Mouse (Mus musculus): Measurements from ENCODE around the gene Ttc4. TPM values are rescaled to one million over a fixed set of nuclear protein-coding genes. Genes with fewer than 3 reads are reported as not detected.

Gene Ttc4
- polyA plus RNA-seq, 1 experiment from 2014 or later = 71.2 TPM

DNA sequence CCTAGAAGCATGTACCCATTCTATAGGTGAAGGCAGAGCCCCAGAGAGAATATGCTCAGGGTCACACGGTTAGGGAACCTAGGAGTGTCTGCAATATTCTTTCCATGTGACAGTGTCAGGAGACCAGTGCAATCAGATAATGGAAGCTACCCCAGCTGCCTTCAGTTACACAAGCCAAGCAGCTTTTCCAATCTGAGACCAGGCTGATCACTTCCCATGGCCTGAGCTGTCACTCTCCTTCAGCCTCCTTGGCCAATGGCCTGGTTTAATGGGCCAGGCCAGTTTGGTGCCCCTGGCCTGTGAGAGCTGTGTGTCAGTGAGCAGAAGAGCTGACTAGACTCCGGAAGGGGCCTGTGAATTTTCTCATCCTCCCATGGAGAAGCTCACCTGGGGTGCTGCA lies 13.5 kb downstream of the Ttc4 start:
- no peaks in the 10 kb centered on the region for H3K27me3 ChIP-seq (replicated peaks; ENCODE audit: control insufficient read depth, insufficient read depth, low read length)
- 98% methylated on average over 2 of the region's 2 CpGs for WGBS
- peaks cover 98% of the 10 kb centered on the region for H3K36me3 ChIP-seq (ENCODE audit: control insufficient read depth, insufficient read depth, low read length)

DNA sequence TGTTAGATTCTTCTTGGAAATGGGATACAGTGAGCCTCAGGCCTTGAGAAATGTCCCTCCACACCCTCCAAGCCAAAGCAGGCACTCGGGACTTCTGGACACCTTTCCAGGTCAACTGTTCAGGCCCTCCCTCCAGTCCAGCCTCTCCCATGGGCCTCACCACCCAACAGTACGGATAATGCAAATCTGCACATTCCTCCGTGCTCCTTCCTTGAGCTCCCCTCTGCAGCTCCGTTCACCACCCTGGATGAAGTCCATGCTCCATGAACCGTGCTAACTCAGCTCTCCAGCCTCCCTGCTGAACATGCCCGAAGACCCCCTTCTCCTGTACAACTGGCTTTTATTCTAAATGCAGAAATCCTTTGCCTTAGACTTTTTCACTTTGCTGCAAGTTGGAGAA lies 14.0 kb downstream of the Ttc4 start:
- no peak for ATAC-seq (ENCODE audit: low read depth)
- no peak for DNase-seq (ENCODE audit: low spot score)
- no peak overlapping the region for H3K4me3 ChIP-seq (ENCODE audit: low read depth, low read length)
- H3K4me1 ChIP-seq (ENCODE audit: control insufficient read depth, insufficient read depth, low read length) = no peaks in the 10 kb centered on the region
- H3K9ac ChIP-seq (ENCODE audit: low read depth, low read length) = no peak overlapping the region
- H3K27ac ChIP-seq (replicated peaks; ENCODE audit: low read depth, low read length) = no peak overlapping the region
- no peaks in the 10 kb centered on the region for H3K9me3 ChIP-seq (ENCODE audit: control insufficient read depth, low read length)
- peaks cover 98% of the 10 kb centered on the region for H3K36me3 ChIP-seq (ENCODE audit: control insufficient read depth, insufficient read depth, low read length)
- H3K27me3 ChIP-seq (replicated peaks; ENCODE audit: control insufficient read depth, insufficient read depth, low read length) = no peaks in the 10 kb centered on the region
- H3K4me2 ChIP-seq (ENCODE audit: low read depth, low read length) = no peak overlapping the region
- WGBS = 92% methylated on average over 6 of the region's 6 CpGs

More for the DNA sequence above, 13.5 kb downstream of the Ttc4 start:
- no peak overlapping the region for H3K4me2 ChIP-seq (ENCODE audit: low read depth, low read length)
- no peak for DNase-seq (ENCODE audit: low spot score)
- H3K9me3 ChIP-seq (ENCODE audit: control insufficient read depth, low read length) = no peaks in the 10 kb centered on the region
- ATAC-seq (ENCODE audit: low read depth) = no peak
- H3K27ac ChIP-seq (replicated peaks; ENCODE audit: low read depth, low read length) = no peak overlapping the region
- no peak overlapping the region for H3K4me3 ChIP-seq (ENCODE audit: low read depth, low read length)
- no peaks in the 10 kb centered on the region for H3K4me1 ChIP-seq (ENCODE audit: control insufficient read depth, insufficient read depth, low read length)
- H3K9ac ChIP-seq (ENCODE audit: low read depth, low read length) = no peak overlapping the region

DNA sequence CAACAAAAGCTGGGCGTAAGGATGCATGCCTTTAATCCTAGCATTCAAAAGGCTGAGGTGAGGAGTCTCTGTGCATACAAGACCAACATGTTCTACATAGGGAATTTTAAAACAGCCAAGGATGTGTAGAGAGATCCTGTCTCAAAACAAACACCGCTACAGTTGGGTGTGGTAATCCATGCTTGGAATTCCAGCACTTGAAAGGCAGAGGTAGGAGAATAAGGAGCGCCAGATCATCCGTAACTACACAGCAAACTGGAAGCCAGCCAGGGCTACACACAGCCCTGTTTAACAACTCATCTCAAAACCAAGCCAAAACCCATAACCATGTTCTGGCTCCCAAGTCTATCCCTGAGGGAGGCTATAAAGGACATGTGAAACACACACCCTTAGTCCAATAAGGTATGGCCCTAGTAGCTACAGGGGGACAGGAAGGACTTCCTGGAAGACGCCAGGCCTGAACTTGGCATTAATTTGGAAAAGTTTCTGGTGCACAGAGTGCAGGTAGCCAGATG lies 14.7 kb downstream of the Ttc4 start:
- Histone ChIP-seq H3K9me3 (ENCODE audit: control insufficient read depth, low read length) (no peaks in the 10 kb centered on the region), H3K27me3 (replicated peaks; ENCODE audit: control insufficient read depth, insufficient read depth, low read length) (no peaks in the 10 kb centered on the region), H3K4me2 (ENCODE audit: low read depth, low read length) (no peak overlapping the region), H3K4me1 (ENCODE audit: control insufficient read depth, insufficient read depth, low read length) (no peaks in the 10 kb centered on the region), H3K9ac (ENCODE audit: low read depth, low read length) (no peak overlapping the region), H3K36me3 (ENCODE audit: control insufficient read depth, insufficient read depth, low read length) (peaks cover 95% of the 10 kb centered on the region), H3K4me3 (ENCODE audit: low read depth, low read length) (no peak overlapping the region), H3K27ac (replicated peaks; ENCODE audit: low read depth, low read length) (no peak overlapping the region)
- WGBS = 92% methylated on average over 5 of the region's 5 CpGs
- DNase-seq (ENCODE audit: low spot score) (no peak), ATAC-seq (ENCODE audit: low read depth) (no peak)

DNA sequence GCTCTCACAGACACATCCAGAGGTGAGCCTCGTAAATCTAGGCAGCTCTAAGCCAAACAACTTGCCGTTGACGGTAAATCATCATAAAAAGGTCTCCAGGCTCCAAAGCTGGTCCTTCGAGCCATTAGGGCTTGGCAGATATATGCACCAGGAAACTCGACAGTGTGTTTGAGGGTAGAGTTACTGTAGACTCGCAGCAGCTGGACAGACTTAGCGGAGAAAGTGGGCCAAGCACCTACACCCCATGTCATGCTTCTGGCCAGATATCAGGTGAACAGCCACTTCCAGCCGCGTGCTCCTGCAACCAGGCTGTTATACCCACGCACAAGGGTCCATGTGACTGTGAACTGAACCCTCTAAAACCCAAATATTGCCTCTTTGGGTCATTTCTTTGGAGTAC lies 23.1 kb downstream of the Ttc4 start:
- DNase-seq (ENCODE audit: low spot score) (no peak), ATAC-seq (ENCODE audit: low read depth) (no peak)
- no peak overlapping the region for H3K9ac ChIP-seq (ENCODE audit: low read depth, low read length)
- no peak overlapping the region for H3K4me3 ChIP-seq (ENCODE audit: low read depth, low read length)
- H3K4me2 ChIP-seq (ENCODE audit: low read depth, low read length) = no peak overlapping the region
- no peaks in the 10 kb centered on the region for H3K27me3 ChIP-seq (replicated peaks; ENCODE audit: control insufficient read depth, insufficient read depth, low read length)
- peaks cover 46% of the 10 kb centered on the region for H3K36me3 ChIP-seq (ENCODE audit: control insufficient read depth, insufficient read depth, low read length)
- no peak overlapping the region for H3K27ac ChIP-seq (replicated peaks; ENCODE audit: low read depth, low read length)
- peaks cover 8% of the 10 kb centered on the region; the same call in 1 of the 2 replicates for H3K4me1 ChIP-seq (ENCODE audit: control insufficient read depth, insufficient read depth, low read length)
- WGBS = 88% methylated on average over 10 of the region's 10 CpGs
- H3K9me3 ChIP-seq (ENCODE audit: control insufficient read depth, low read length) = no peaks in the 10 kb centered on the region

DNA sequence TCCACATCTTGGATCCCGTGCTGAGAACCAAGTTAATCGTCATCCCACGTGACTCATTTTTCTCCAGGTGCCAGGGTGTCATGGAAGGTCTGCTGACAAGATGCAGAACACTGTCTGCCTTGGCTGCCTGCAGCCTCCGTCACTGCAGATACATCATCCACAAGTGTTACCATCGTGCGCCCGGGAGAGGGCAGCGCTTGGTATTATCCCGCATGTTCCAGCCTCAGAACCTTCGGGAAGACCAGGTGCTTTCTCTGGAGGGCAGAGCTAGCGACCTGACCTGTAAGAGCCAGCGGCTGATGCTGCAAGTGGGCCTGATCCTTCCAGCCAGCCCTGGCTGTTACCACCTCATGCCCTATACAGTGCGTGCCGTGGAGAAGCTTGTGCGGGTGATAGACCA lies 25.7 kb downstream of the Ttc4 start:
- H3K9ac ChIP-seq (ENCODE audit: low read depth, low read length) = no peak overlapping the region
- no peak for ATAC-seq (ENCODE audit: low read depth)
- H3K36me3 ChIP-seq (ENCODE audit: control insufficient read depth, insufficient read depth, low read length) = peaks cover 29% of the 10 kb centered on the region
- no peak for DNase-seq (ENCODE audit: low spot score)
- peaks cover 8% of the 10 kb centered on the region; the same call in 1 of the 2 replicates for H3K4me1 ChIP-seq (ENCODE audit: control insufficient read depth, insufficient read depth, low read length)
- 91% methylated on average over 15 of the region's 15 CpGs for WGBS
- no peak overlapping the region for H3K27ac ChIP-seq (replicated peaks; ENCODE audit: low read depth, low read length)
- no peak overlapping the region for H3K4me3 ChIP-seq (ENCODE audit: low read depth, low read length)
- no peaks in the 10 kb centered on the region for H3K27me3 ChIP-seq (replicated peaks; ENCODE audit: control insufficient read depth, insufficient read depth, low read length)
- no peak overlapping the region for H3K4me2 ChIP-seq (ENCODE audit: low read depth, low read length)
- no peaks in the 10 kb centered on the region for H3K9me3 ChIP-seq (ENCODE audit: control insufficient read depth, low read length)

DNA sequence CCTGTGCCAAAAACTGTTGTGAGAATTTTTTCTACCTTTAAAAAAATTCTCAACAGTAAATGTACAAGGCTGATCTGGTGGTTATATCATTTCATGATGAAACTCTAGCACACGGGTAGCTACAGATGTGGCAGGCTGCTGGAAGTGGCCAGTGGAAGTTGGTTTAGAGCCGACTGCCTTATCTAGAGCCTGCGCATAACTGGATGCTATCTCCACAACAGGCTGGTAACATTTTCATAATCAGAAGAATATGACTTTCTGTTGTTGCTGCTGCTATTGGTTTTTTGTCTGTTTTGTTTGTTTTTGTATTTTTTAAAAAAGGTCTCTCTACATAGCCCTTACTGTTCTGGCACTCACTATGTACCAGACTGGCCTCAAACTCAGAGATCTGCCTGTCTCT lies 26.2 kb downstream of the Ttc4 start:
- 90% methylated on average over 3 of the region's 3 CpGs for WGBS
- H3K4me2 ChIP-seq (ENCODE audit: low read depth, low read length) = no peak overlapping the region
- no peak for DNase-seq (ENCODE audit: low spot score)

GRCm38 (mm10) chr4:106650833-106651527 lies 27.8 kb downstream of the Ttc4 start, which contains the start of gene Pars2:
Pars2 (plus strand) TSS chr4:106651069.
- no peaks in the 10 kb centered on the region for H3K9me3 ChIP-seq (ENCODE audit: control insufficient read depth, low read length)
- WGBS = 1% methylated on average over 40 of the region's 40 CpGs

More for the DNA sequence above, 26.2 kb downstream of the Ttc4 start:
- peaks cover 28% of the 10 kb centered on the region for H3K36me3 ChIP-seq (ENCODE audit: control insufficient read depth, insufficient read depth, low read length)
- H3K9me3 ChIP-seq (ENCODE audit: control insufficient read depth, low read length) = no peaks in the 10 kb centered on the region
- no peak for ATAC-seq (ENCODE audit: low read depth)
- peaks cover 8% of the 10 kb centered on the region; the same call in 1 of the 2 replicates for H3K4me1 ChIP-seq (ENCODE audit: control insufficient read depth, insufficient read depth, low read length)
- H3K4me3 ChIP-seq (ENCODE audit: low read depth, low read length) = no peak overlapping the region
- no peak overlapping the region for H3K27ac ChIP-seq (replicated peaks; ENCODE audit: low read depth, low read length)
- no peaks in the 10 kb centered on the region for H3K27me3 ChIP-seq (replicated peaks; ENCODE audit: control insufficient read depth, insufficient read depth, low read length)
- no peak overlapping the region for H3K9ac ChIP-seq (ENCODE audit: low read depth, low read length)

GRCm38 (mm10) chr4:106647137-106647536 lies 31.6 kb downstream of the Ttc4 start:
- H3K4me3 ChIP-seq (ENCODE audit: low read depth, low read length) = no peak overlapping the region
- peak; percentile 25 for DNase-seq (ENCODE audit: low spot score)
- ATAC-seq (ENCODE audit: low read depth) = no peak
- no peaks in the 10 kb centered on the region for H3K27me3 ChIP-seq (replicated peaks; ENCODE audit: control insufficient read depth, insufficient read depth, low read length)
- no peaks in the 10 kb centered on the region for H3K9me3 ChIP-seq (ENCODE audit: control insufficient read depth, low read length)
- no peak overlapping the region for H3K4me2 ChIP-seq (ENCODE audit: low read depth, low read length)
- H3K36me3 ChIP-seq (ENCODE audit: control insufficient read depth, insufficient read depth, low read length) = no peaks in the 10 kb centered on the region
- peaks cover 19% of the 10 kb centered on the region for H3K4me1 ChIP-seq (ENCODE audit: control insufficient read depth, insufficient read depth, low read length)
- H3K9ac ChIP-seq (ENCODE audit: low read depth, low read length) = no peak overlapping the region
- WGBS = 74% methylated on average over 6 of the region's 6 CpGs
- no peak overlapping the region for H3K27ac ChIP-seq (replicated peaks; ENCODE audit: low read depth, low read length)

More at GRCm38 (mm10) chr4:106650833-106651527, 27.8 kb downstream of the Ttc4 start, which contains the start of gene Pars2:
- ATAC-seq (ENCODE audit: low read depth) = peak; percentile 99
- Histone ChIP-seq H3K9ac (ENCODE audit: low read depth, low read length) (peak within 1 kb of the TSS; percentile 81), H3K36me3 (ENCODE audit: control insufficient read depth, insufficient read depth, low read length) (peaks cover 19% of the 10 kb centered on the region), H3K4me1 (ENCODE audit: control insufficient read depth, insufficient read depth, low read length) (peaks cover 8% of the 10 kb centered on the region; the same call in 1 of the 2 replicates), H3K4me3 (ENCODE audit: low read depth, low read length) (peak within 1 kb of the TSS; percentile 73), H3K27me3 (replicated peaks; ENCODE audit: control insufficient read depth, insufficient read depth, low read length) (no peaks in the 10 kb centered on the region), H3K27ac (replicated peaks; ENCODE audit: low read depth, low read length) (peak within 1 kb of the TSS; percentile 74), H3K4me2 (ENCODE audit: low read depth, low read length) (peak within 1 kb of the TSS; percentile 94)
- peak; percentile 99 for DNase-seq (ENCODE audit: low spot score)

DNA sequence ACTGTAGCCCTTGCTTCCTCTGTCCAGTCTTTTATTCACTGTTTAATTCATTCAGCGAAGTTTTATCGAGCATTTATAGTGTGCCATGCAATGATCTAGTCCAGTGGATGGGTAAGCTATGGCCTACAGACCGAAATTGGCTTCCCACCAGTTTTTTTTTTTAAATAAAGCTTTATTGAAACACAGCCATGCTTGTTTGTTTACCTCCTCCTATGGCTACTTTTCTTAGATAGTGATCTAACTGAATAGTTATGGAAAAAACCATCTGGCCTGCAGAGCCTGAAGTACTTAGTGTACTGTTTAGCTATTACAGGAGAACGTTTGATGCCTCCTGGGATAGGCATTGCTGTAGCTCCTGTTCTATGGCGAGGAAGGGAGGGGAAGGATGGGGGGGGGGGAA lies 32.9 kb downstream of the Ttc4 start:
- Histone ChIP-seq H3K4me2 (ENCODE audit: low read depth, low read length) (no peak overlapping the region), H3K9me3 (ENCODE audit: control insufficient read depth, low read length) (no peaks in the 10 kb centered on the region), H3K27me3 (replicated peaks; ENCODE audit: control insufficient read depth, insufficient read depth, low read length) (no peaks in the 10 kb centered on the region), H3K9ac (ENCODE audit: low read depth, low read length) (no peak overlapping the region), H3K4me1 (ENCODE audit: control insufficient read depth, insufficient read depth, low read length) (peaks cover 11% of the 10 kb centered on the region), H3K36me3 (ENCODE audit: control insufficient read depth, insufficient read depth, low read length) (no peaks in the 10 kb centered on the region), H3K27ac (replicated peaks; ENCODE audit: low read depth, low read length) (no peak overlapping the region), H3K4me3 (ENCODE audit: low read depth, low read length) (no peak overlapping the region)
- ATAC-seq (ENCODE audit: low read depth) = no peak
- 78% methylated on average over 5 of the region's 5 CpGs for WGBS
- DNase-seq (ENCODE audit: low spot score) = no peak
